Mouse (Mus musculus) liver, adult 2 months (tissue): ENCODE data around the gene Mylk. TPM values are rescaled to one million over a fixed set of nuclear protein-coding genes. Genes with fewer than 3 reads are reported as not detected.

Experiments
- DNase-seq: peaks from one replicate; pipeline ENCODE4 v3.0.0-alpha.2; 2011; ENCODE audit warnings: low read depth, low spot score; ENCODE audit errors: extremely low read depth
- H3K27ac ChIP-seq: fragments of 200-500 bp; replicated peaks from 2 replicates; pipeline ENCODE4 v1.5.1; 2012; ENCODE audit warnings: low read depth, mild to moderate bottlenecking, control low read depth, inconsistent platforms, low read length; ENCODE audit not compliant: insufficient read depth
- H3K27me3 ChIP-seq: fragments of 200-500 bp; 2 replicates; pipeline ENCODE4 v1.6.1; 2012; ENCODE audit warnings: mild to moderate bottlenecking, moderate library complexity, low read length, inconsistent platforms; ENCODE audit not compliant: control insufficient read depth, insufficient read depth
- H3K36me3 ChIP-seq: fragments of 200-500 bp; 2 replicates; pipeline ENCODE4 v1.6.1; 2012; ENCODE audit warnings: low read length, inconsistent platforms; ENCODE audit not compliant: control insufficient read depth, insufficient read depth
- H3K4me1 ChIP-seq: fragments of 200-500 bp; 2 replicates; pipeline ENCODE4 v1.6.1; 2011; ENCODE audit warnings: low read length; ENCODE audit not compliant: control insufficient read depth, insufficient read depth
- H3K4me3 ChIP-seq: fragments of 200-500 bp; 2 replicates; pipeline ENCODE4 v1.5.1; 2011; ENCODE audit warnings: low read depth, mild to moderate bottlenecking, control low read depth, low read length, moderate library complexity; ENCODE audit not compliant: insufficient read depth
- H3K79me2 ChIP-seq: fragments of 200-500 bp; 2 replicates; pipeline ENCODE4 v1.6.1; 2012; ENCODE audit warnings: inconsistent platforms, mild to moderate bottlenecking, low read length, moderate library complexity; ENCODE audit not compliant: control insufficient read depth, insufficient read depth
- H3K9ac ChIP-seq: fragments of 200-500 bp; 2 replicates; pipeline ENCODE4 v1.6.1; 2012; ENCODE audit warnings: low read depth, mild to moderate bottlenecking, control low read depth, inconsistent platforms, low read length
- CTCF ChIP-seq: fragments of 200-500 bp; IDR thresholded peaks from 2 replicates; pipeline ENCODE4 v1.5.1; 2011; ENCODE audit warnings: low read depth, low read length, control low read depth
- POLR2A ChIP-seq: fragments of 200-500 bp; IDR thresholded peaks from 2 replicates; pipeline ENCODE4 v1.6.1; 2011; ENCODE audit warnings: low read length, control low read depth; ENCODE audit not compliant: insufficient read depth; ENCODE audit errors: extremely low read depth
- WGBS: fragments of 180-500 bp; shearing (Covaris S2); methylation state at CpG from one replicate; pipeline ENCODE4 v1.1.7; 2018; 5-methylcytosine and 5-hydroxymethylcytosine counted together
- polyA plus RNA-seq: library from polyadenylated mRNA; depleted of rRNA; stranded (reverse); fragments of >200 nt; gene quantifications from 2 replicates; pipeline ENCODE4 v1.2.3, GENCODE M21; 2012
- total RNA-seq: library from RNA; depleted of rRNA; stranded (reverse); fragments of >200 nt; gene quantifications from 2 replicates; pipeline ENCODE4 v1.2.3, GENCODE M21; 2014

The Mylk gene
- total and polyA plus RNA-seq, 2 experiments, result 33.0 to 37.7 TPM

DNA sequence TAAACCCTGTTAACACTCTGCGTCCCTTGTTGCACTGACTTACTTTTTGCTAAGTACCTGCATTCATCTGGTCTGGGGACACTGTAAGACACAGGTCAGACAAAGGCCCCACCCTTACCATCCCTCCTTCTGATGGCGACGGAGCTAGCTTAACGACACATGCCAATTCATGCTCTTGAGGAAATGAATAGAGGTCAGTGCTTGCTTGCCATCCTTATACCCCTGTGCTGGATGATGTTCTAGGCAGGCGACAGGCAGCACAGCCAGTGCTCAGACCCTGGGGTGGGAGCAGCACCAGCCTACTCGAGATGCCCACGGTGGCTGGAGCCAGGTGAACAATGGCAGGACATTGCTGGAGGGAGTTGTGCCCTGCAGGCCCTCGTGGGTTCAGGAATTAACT is 157.8 kb downstream of the Mylk start:
- H3K36me3 ChIP-seq, result peaks cover 5% of the 10 kb centered on the region; the same call in 1 of the 2 replicates
- no peak overlapping the region for H3K4me3 ChIP-seq
- no peak for TF ChIP-seq POLR2A
- no peak for TF ChIP-seq CTCF
- H3K27ac ChIP-seq, result no peak overlapping the region
- DNase-seq, result no peak
- H3K4me1 ChIP-seq, result no peaks in the 10 kb centered on the region
- 84% methylated on average over 8 of the region's 8 CpGs for WGBS
- H3K79me2 ChIP-seq, result no peaks in the 10 kb centered on the region
- no peak overlapping the region for H3K9ac ChIP-seq
- no peaks in the 10 kb centered on the region for H3K27me3 ChIP-seq

DNA sequence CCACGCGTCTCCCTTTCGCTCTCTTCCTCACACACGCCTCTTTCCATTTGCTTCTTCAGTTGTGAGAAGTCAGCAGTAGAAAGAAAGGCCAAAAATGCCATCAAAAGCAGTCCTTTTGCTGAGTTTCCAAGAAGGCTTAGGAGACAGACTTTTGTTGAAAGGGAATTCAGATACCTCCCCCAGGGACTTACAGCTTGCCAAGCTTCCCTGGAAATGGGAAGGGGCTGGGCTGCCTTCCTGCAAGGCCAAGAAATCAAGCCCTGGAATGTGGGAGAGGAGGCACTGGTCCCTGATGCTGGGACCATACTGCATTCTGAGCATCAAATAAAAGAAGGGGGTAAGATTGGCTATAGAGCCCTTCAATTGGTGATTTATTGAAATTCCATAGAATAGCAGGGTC is 159.9 kb downstream of the Mylk start:
- no peak for DNase-seq
- Histone ChIP-seq H3K27ac (no peak overlapping the region), H3K79me2 (no peaks in the 10 kb centered on the region), H3K9ac (no peak overlapping the region), H3K27me3 (no peaks in the 10 kb centered on the region), H3K36me3 (peaks cover 7% of the 10 kb centered on the region; the same call in 1 of the 2 replicates), H3K4me3 (no peak overlapping the region), H3K4me1 (no peaks in the 10 kb centered on the region)
- no peak for TF ChIP-seq CTCF
- no peak for TF ChIP-seq POLR2A
- WGBS, result 96% methylated on average over 4 of the region's 4 CpGs

DNA sequence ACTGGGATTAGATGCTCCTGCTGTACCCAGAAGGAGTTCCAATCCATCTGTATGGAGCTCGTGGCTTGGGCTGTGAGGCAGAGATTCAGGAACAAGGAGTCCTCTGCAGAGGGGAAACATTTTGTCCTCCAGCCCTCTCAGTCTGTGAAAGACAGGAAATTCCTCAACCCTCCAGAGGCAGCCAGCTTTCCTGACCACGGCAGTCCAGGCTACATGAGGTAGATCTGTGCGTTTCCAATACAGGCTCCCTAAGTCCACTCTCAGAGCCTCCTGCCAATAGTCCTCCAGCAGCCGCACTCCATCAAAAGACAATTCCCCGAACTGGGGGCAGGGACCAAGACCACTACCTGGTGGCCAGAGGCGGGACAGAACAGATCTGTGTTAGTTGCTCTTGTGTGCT is 164.4 kb downstream of the Mylk start:
- Histone ChIP-seq H3K36me3 (peaks cover 10% of the 10 kb centered on the region; the same call in 1 of the 2 replicates), H3K79me2 (no peaks in the 10 kb centered on the region), H3K4me3 (no peak overlapping the region), H3K4me1 (no peaks in the 10 kb centered on the region), H3K27ac (no peak overlapping the region), H3K27me3 (no peaks in the 10 kb centered on the region), H3K9ac (no peak overlapping the region)
- WGBS, result 82% methylated on average over 6 of the region's 6 CpGs
- DNase-seq, result no peak
- TF ChIP-seq POLR2A (no peak), CTCF (no peak)

DNA sequence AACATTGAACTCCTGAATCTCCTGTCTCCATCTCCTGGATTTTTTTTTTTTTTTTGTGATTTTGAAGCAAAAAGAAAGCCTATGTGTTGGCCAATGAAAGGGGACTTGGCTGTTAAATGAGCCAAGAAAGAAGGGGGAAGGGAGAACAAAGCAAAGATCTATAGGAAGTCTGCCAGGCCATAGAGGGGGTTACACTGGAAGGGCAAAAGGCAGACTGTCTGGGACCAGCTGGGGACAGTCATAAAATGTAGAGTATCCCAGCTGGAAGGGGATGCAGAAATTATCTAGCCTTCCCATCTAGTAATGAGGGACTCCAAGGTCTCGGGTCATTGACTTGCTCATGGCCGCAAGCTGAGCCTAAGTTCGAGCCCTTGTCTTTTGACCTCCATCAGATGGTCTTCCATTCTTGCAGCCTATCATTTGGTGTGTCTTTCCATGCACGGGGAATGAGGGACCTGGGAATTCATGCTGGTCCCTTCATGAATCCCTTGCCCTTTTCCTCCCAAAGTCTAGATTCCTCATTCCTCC is 172.4 kb downstream of the Mylk start:
- 90% methylated on average over 4 of the region's 4 CpGs for WGBS
- no peaks in the 10 kb centered on the region for H3K27me3 ChIP-seq
- H3K36me3 ChIP-seq, result peaks cover 15% of the 10 kb centered on the region; the same call in 1 of the 2 replicates
- H3K79me2 ChIP-seq, result no peaks in the 10 kb centered on the region
- no peak for TF ChIP-seq CTCF
- no peak for TF ChIP-seq POLR2A
- no peak overlapping the region for H3K4me3 ChIP-seq
- no peak for DNase-seq
- H3K27ac ChIP-seq, result no peak overlapping the region
- H3K4me1 ChIP-seq, result no peaks in the 10 kb centered on the region
- H3K9ac ChIP-seq, result no peak overlapping the region

DNA sequence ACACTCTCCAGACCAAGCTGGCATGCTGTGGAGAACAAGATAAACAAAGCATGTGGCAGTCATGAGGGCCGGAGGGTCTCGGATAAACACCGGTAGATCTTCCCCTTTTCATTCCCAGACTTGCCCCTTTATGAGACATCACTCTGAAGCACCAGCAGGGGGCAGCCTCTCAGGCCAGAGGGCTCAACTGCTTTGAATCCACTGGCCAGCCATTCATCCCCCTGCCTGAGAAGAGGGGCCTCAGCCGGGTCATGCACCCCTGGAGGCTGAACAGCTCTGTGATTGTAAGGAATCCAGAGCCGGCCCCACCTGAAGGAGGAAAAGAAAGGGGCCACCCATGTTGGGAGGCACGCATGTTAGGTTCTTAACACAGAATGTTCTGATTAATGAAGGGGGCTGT is 175.2 kb downstream of the Mylk start:
- Histone ChIP-seq H3K36me3 (peaks cover 6% of the 10 kb centered on the region; the same call in 1 of the 2 replicates), H3K9ac (no peak overlapping the region), H3K27me3 (no peaks in the 10 kb centered on the region), H3K27ac (no peak overlapping the region), H3K79me2 (no peaks in the 10 kb centered on the region), H3K4me1 (no peaks in the 10 kb centered on the region), H3K4me3 (no peak overlapping the region)
- TF ChIP-seq POLR2A, result no peak
- peak; percentile 81 for TF ChIP-seq CTCF
- DNase-seq, result no peak
- 54% methylated on average over 6 of the region's 6 CpGs for WGBS

DNA sequence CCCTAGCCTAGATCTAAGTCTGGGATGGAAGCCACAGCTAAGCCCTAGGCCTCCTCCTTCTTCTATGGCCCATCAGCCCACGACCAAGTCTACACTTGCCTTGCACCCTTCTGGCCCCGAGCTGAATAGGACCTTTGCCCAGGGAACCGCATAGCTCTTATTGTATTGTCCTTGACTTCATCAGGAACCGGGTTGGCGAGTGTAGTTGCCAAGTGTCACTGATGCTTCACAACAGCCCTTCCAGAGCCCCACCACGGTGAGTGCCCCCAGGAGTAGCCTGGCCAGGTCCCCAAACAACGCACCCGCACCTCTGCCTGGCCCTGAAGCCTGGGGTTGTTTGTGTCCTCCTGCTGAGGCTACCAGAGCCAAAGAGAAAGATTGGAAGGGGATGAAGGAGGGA is 175.9 kb downstream of the Mylk start:
- Histone ChIP-seq H3K4me1 (no peaks in the 10 kb centered on the region), H3K79me2 (no peaks in the 10 kb centered on the region), H3K9ac (no peak overlapping the region), H3K27ac (0 out of 2 replicates have a peak overlapping the region, but pooled peaks have one; percentile 12), H3K27me3 (no peaks in the 10 kb centered on the region), H3K4me3 (no peak overlapping the region), H3K36me3 (no peaks in the 10 kb centered on the region; the same call in 1 of the 2 replicates)
- DNase-seq, result no peak
- WGBS, result 69% methylated on average over 8 of the region's 8 CpGs
- no peak for TF ChIP-seq CTCF
- no peak for TF ChIP-seq POLR2A
